23 mouse cellular contexts compared by ENCODE assay signal in genomic region chr5:93198232-93198631, GRCm38 (mm10). TPM values are rescaled to one million over a fixed set of nuclear protein-coding genes. Genes with fewer than 3 reads are reported as not detected.
"Had no signal": no experiment of that assay in that cellular context is flagged by ENCODE, and none has a peak within 500 bp of the region (broad histone marks: within the 10 kb centered on the region; RNA-seq: fewer than 3 reads in every experiment).

No protein-coding gene starts in this region.

- H3K4me1 ChIP-seq: liver, embryonic 12.5 days; lung, embryonic 15.5 days had no signal

- H3K27ac ChIP-seq: kidney, postnatal 0 days; limb, embryonic 10.5 days; limb, embryonic 13.5 days; liver, embryonic 12.5 days; liver, embryonic 15.5 days; lung, embryonic 15.5 days; stomach, postnatal 0 days had no signal

- H3K27me3 ChIP-seq: limb, embryonic 13.5 days; liver, embryonic 12.5 days; liver, embryonic 15.5 days; lung, embryonic 15.5 days; megakaryocyte, embryonic 14.5 days had no signal

- H3K4me3 ChIP-seq: layer of hippocampus, adult 2 months; limb, embryonic 10.5 days; limb, embryonic 13.5 days; liver, embryonic 12.5 days; liver, embryonic 15.5 days; lung, embryonic 15.5 days; megakaryocyte, embryonic 14.5 days had no signal

- H3K9ac ChIP-seq: limb, embryonic 13.5 days; liver, embryonic 12.5 days; liver, embryonic 15.5 days; lung, embryonic 15.5 days had no signal

- ATAC-seq: liver, embryonic 12.5 days had no signal

- H3K9me3 ChIP-seq: limb, embryonic 10.5 days; limb, embryonic 13.5 days; liver, embryonic 12.5 days; liver, embryonic 15.5 days; lung, embryonic 15.5 days; megakaryocyte, embryonic 14.5 days had no signal

- DNase-seq: kidney, adult 11 months; kidney, postnatal 25 days; layer of hippocampus, adult 9-11 months; liver; lung, adult 18-20 months; lung, postnatal 10 days; lung, postnatal 4 days; midbrain, embryonic 14.5 days; right cerebral cortex, postnatal 14 days; right cerebral cortex, postnatal 4 days; thymus, adult 2 months; thymus, postnatal 14 days had no signal

RNA-seq across cellular contexts. Expression of gene 2010109A12Rik, which starts 8.1 kb away (rescaled TPM):
- total RNA-seq: midbrain, postnatal 0 days had no signal
- polyA plus RNA-seq: large intestine, adult 2 months had no signal
